Mouse (Mus musculus): ENCODE measurements around the gene Hsd17b10. TPM values are rescaled to one million over a fixed set of nuclear protein-coding genes. Genes with fewer than 3 reads are reported as not detected.

Hsd17b10 gene
- polyA plus RNA-seq, 1 experiment from 2014 or later: 136 TPM

DNA sequence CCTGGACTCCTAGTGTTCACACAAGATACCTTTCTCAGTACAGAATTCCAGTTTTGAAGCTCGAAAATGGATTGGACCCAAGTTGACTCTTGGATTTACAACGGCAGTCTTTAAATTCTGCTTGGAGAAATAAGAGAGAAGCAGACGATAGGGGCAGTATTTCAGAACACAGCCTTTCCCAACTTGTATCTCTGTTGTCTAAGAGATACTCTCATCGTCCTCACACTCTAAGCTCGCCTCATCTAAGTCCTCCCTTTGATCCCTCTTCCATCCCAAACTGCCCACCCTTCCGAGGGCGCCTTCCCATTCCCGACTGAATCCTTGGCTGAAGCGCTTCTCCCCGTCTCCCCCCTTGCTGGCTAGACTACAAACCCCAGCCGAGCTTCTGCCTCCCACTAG, 14.1 kb downstream of the Hsd17b10 start:
- no peak; the same call in 1 of the 2 replicates for ATAC-seq (ENCODE audit: low FRiP score, low TSS enrichment)
- H3K36me3 ChIP-seq (ENCODE audit: control insufficient read depth, insufficient read depth, low read length): no peaks in the 10 kb centered on the region
- DNase-seq (ENCODE audit: low spot score): no peak
- H3K27ac ChIP-seq (replicated peaks): peak overlapping the region; percentile 66
- TF ChIP-seq CTCF (IDR thresholded peaks at IDR 0.05; ENCODE audit: low read depth): peak; percentile 41
- TF ChIP-seq EP300 (optimal IDR thresholded peaks at IDR 0.05): no peak
- no peaks in the 10 kb centered on the region for H3K4me1 ChIP-seq (replicated peaks; ENCODE audit: control insufficient read depth, insufficient read depth)
- peak overlapping the region; percentile 57 for H3K9ac ChIP-seq (ENCODE audit: low read length)
- H3K27me3 ChIP-seq (ENCODE audit: control insufficient read depth, insufficient read depth, low read length): no peaks in the 10 kb centered on the region
- H3K4me2 ChIP-seq (replicated peaks; ENCODE audit: low read depth): peak overlapping the region; percentile 49
- 25% methylated on average over 11 of the region's 11 CpGs for whole genome bisulfite sequencing
- no peaks in the 10 kb centered on the region for H3K9me3 ChIP-seq (ENCODE audit: control insufficient read depth, low read length)
- peak overlapping the region; percentile 47 for H3K4me3 ChIP-seq (ENCODE audit: low read depth, low read length)

DNA sequence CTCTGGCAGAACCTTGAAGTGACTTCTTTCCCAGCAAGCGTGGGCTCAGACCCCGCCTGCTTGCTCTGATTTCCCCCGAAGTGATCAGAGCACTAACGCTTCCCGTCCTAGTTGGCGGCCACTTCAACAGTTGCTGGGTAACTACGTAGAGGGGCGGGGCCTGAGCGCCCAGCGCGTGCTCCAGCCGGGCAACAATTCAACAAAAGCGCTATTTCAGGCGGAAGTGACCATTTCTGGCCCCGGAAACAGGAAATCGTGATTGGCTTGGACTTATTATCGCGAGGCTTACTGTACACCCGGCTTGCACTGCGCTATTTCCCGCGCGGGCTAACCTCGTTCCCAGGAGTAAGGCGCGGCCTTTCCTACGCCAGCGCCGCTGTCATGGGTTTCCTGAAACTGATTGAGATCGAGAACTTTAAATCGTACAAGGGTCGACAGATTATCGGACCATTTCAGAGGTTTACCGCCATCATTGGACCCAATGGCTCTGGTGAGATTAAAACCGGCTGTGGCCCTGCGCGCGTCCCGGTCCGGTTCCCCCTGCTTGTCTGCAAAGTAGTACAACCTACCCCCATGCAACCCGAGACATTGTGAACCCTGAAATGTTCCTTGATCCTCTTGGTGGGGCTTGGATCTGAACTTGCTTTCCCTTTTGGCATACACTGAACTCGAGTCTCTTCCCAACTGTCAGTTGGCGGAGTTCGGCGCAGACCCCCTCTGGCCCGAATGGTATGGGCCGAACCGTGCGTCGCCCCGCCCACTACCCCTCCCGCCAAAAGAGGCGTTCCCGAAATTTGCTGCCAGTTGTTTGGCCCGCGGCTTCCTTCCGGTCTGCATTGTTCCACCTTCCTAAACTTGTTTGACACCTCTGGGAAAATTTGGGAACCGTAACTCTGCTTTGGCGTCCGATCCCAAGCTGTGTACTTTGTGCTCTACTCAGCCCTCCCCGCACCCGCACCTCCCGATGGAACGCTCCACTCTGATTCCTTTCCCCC, 14.8 kb downstream of the Hsd17b10 start, which contains the start of the genes Ribc1 and Smc1a:
Gene Ribc1, minus strand, starts transcription at position 145 of the 995 bp plus-strand sequence.
Gene Smc1a, plus strand, starts transcription at position 278 of the 995 bp plus-strand sequence.
- H3K27me3 ChIP-seq (ENCODE audit: control insufficient read depth, insufficient read depth, low read length): no peaks in the 10 kb centered on the region
- 12% methylated on average over 62 of the region's 64 CpGs for WGBS

GRCm38 (mm10) chrX:152017186-152017585, 15.5 kb downstream of the Hsd17b10 start:
- Histone ChIP-seq H3K9ac (ENCODE audit: low read length) (peak overlapping the region; percentile 65), H3K4me3 (ENCODE audit: low read depth, low read length) (peak overlapping the region; percentile 47), H3K4me1 (replicated peaks; ENCODE audit: control insufficient read depth, insufficient read depth) (no peaks in the 10 kb centered on the region), H3K27me3 (ENCODE audit: control insufficient read depth, insufficient read depth, low read length) (no peaks in the 10 kb centered on the region), H3K36me3 (ENCODE audit: control insufficient read depth, insufficient read depth, low read length) (no peaks in the 10 kb centered on the region), H3K4me2 (replicated peaks; ENCODE audit: low read depth) (peak overlapping the region; percentile 56), H3K27ac (replicated peaks) (peak overlapping the region; percentile 13; the same call in 1 of the 2 replicates), H3K9me3 (ENCODE audit: control insufficient read depth, low read length) (no peaks in the 10 kb centered on the region)
- TF ChIP-seq EP300 (optimal IDR thresholded peaks at IDR 0.05) (no peak), CTCF (IDR thresholded peaks at IDR 0.05; ENCODE audit: low read depth) (no peak)
- DNase-seq (ENCODE audit: low spot score) (no peak), ATAC-seq (ENCODE audit: low FRiP score, low TSS enrichment) (no peak)
- WGBS: 21% methylated on average over 14 of the region's 14 CpGs

More for the DNA sequence above, 14.8 kb downstream of the Hsd17b10 start, which contains the start of the genes Ribc1 and Smc1a:
- peak within 1 kb of the TSS; percentile 91 for H3K27ac ChIP-seq (replicated peaks)
- H3K9ac ChIP-seq (ENCODE audit: low read length): peak within 1 kb of the TSS; percentile 65
- ATAC-seq (ENCODE audit: low FRiP score, low TSS enrichment) (peak; percentile 99), DNase-seq (ENCODE audit: low spot score) (peak; percentile 90)
- no peaks in the 10 kb centered on the region for H3K4me1 ChIP-seq (replicated peaks; ENCODE audit: control insufficient read depth, insufficient read depth)
- peak within 1 kb of the TSS; percentile 56 for H3K4me2 ChIP-seq (replicated peaks; ENCODE audit: low read depth)
- H3K9me3 ChIP-seq (ENCODE audit: control insufficient read depth, low read length): no peaks in the 10 kb centered on the region
- no peaks in the 10 kb centered on the region for H3K36me3 ChIP-seq (ENCODE audit: control insufficient read depth, insufficient read depth, low read length)
- peak; percentile 80 for TF ChIP-seq EP300 (optimal IDR thresholded peaks at IDR 0.05)
- no peak; the same call in 1 of the 2 replicates for TF ChIP-seq CTCF (IDR thresholded peaks at IDR 0.05; ENCODE audit: low read depth)
- H3K4me3 ChIP-seq (ENCODE audit: low read depth, low read length): peak within 1 kb of the TSS; percentile 47

DNA sequence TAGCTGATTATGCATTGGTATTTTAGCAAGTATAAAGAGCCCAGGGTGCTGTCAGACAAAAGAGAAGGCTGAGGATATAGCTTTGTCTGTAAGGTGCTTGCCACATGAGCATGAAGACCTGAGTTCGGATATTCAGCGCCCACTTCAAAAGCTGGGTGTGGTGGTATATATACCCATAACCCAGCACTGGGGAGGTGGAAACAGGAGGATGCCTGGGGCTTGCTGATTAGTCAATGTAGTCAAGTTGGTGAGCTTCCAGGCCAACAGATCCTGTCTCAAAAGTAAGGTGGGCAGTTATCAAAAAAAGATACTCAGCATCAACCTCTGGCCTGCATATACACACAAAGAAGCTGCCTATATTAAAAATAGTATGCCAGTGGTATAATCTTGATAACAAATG, 17.6 kb downstream of the Hsd17b10 start:
- 73% methylated on average over 2 of the region's 2 CpGs for WGBS
- no peak overlapping the region for H3K4me3 ChIP-seq (ENCODE audit: low read depth, low read length)

GRCm38 (mm10) chrX:152039865-152040264, 38.2 kb downstream of the Hsd17b10 start:
- no peak overlapping the region for H3K27ac ChIP-seq (replicated peaks)
- H3K4me3 ChIP-seq (ENCODE audit: low read depth, low read length): no peak overlapping the region
- no peaks in the 10 kb centered on the region for H3K27me3 ChIP-seq (ENCODE audit: control insufficient read depth, insufficient read depth, low read length)
- no peak overlapping the region for H3K4me2 ChIP-seq (replicated peaks; ENCODE audit: low read depth)
- H3K36me3 ChIP-seq (ENCODE audit: control insufficient read depth, insufficient read depth, low read length): no peaks in the 10 kb centered on the region
- DNase-seq (ENCODE audit: low spot score): no peak
- no peak for ATAC-seq (ENCODE audit: low FRiP score, low TSS enrichment)
- no peak overlapping the region for H3K9ac ChIP-seq (ENCODE audit: low read length)
- TF ChIP-seq CTCF (IDR thresholded peaks at IDR 0.05; ENCODE audit: low read depth) (no peak), EP300 (optimal IDR thresholded peaks at IDR 0.05) (no peak)
- no peaks in the 10 kb centered on the region for H3K9me3 ChIP-seq (ENCODE audit: control insufficient read depth, low read length)
- no peaks in the 10 kb centered on the region for H3K4me1 ChIP-seq (replicated peaks; ENCODE audit: control insufficient read depth, insufficient read depth)

More for the DNA sequence above, 17.6 kb downstream of the Hsd17b10 start:
- H3K9ac ChIP-seq (ENCODE audit: low read length): no peak overlapping the region
- TF ChIP-seq EP300 (optimal IDR thresholded peaks at IDR 0.05): no peak
- TF ChIP-seq CTCF (IDR thresholded peaks at IDR 0.05; ENCODE audit: low read depth): no peak
- H3K9me3 ChIP-seq (ENCODE audit: control insufficient read depth, low read length): no peaks in the 10 kb centered on the region
- no peaks in the 10 kb centered on the region for H3K36me3 ChIP-seq (ENCODE audit: control insufficient read depth, insufficient read depth, low read length)
- no peak overlapping the region for H3K27ac ChIP-seq (replicated peaks)
- DNase-seq (ENCODE audit: low spot score) (no peak), ATAC-seq (ENCODE audit: low FRiP score, low TSS enrichment) (no peak)
- no peaks in the 10 kb centered on the region for H3K27me3 ChIP-seq (ENCODE audit: control insufficient read depth, insufficient read depth, low read length)
- H3K4me1 ChIP-seq (replicated peaks; ENCODE audit: control insufficient read depth, insufficient read depth): no peaks in the 10 kb centered on the region
- H3K4me2 ChIP-seq (replicated peaks; ENCODE audit: low read depth): no peak overlapping the region

DNA sequence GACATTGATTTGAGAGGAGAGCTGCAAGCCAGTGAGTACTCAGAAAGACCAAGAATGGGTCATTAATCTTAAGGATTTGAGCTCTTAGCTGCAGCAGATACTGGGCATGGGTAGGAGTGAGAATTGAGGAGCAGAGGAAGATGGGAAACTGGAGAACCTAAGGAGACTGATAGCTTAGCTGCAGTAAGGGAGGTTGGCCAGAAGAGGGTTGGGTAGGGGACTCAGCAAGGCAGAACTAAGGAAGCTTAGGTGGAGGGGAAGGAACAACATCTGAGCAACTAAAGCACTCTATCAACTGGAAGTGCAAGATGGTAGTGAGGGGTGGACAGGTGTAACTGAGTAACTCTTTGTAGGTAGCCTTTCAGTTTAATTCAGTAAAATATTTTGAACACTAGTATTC, 45.6 kb downstream of the Hsd17b10 start:
- no peaks in the 10 kb centered on the region for H3K36me3 ChIP-seq (ENCODE audit: control insufficient read depth, insufficient read depth, low read length)
- no peaks in the 10 kb centered on the region for H3K9me3 ChIP-seq (ENCODE audit: control insufficient read depth, low read length)
- ATAC-seq (ENCODE audit: low FRiP score, low TSS enrichment) (no peak), DNase-seq (ENCODE audit: low spot score) (no peak)
- no peaks in the 10 kb centered on the region for H3K27me3 ChIP-seq (ENCODE audit: control insufficient read depth, insufficient read depth, low read length)
- H3K4me2 ChIP-seq (replicated peaks; ENCODE audit: low read depth): no peak overlapping the region
- no peak overlapping the region for H3K9ac ChIP-seq (ENCODE audit: low read length)
- peak; percentile 44 for TF ChIP-seq CTCF (IDR thresholded peaks at IDR 0.05; ENCODE audit: low read depth)
- no peak for TF ChIP-seq EP300 (optimal IDR thresholded peaks at IDR 0.05)
- no peaks in the 10 kb centered on the region for H3K4me1 ChIP-seq (replicated peaks; ENCODE audit: control insufficient read depth, insufficient read depth)
- no peak overlapping the region for H3K27ac ChIP-seq (replicated peaks)
- no peak overlapping the region for H3K4me3 ChIP-seq (ENCODE audit: low read depth, low read length)
